12 mouse cellular contexts compared by ENCODE assay signal in genomic region chr5:76022436-76022835, GRCm38 (mm10). TPM values are rescaled to one million over a fixed set of nuclear protein-coding genes. Genes with fewer than 3 reads are reported as not detected.
"Had no signal": no experiment of that assay in that cellular context is flagged by ENCODE, and none has a peak within 500 bp of the region (broad histone marks: within the 10 kb centered on the region; RNA-seq: fewer than 3 reads in every experiment).

No protein-coding gene starts in this region.

- H3K4me3 ChIP-seq: left cerebral cortex, adult 2 months; limb, embryonic 15.5 days; liver, embryonic 12.5 days; myocyte; neural tube, embryonic 15.5 days had no signal

- H3K9ac ChIP-seq: limb, embryonic 15.5 days; liver, embryonic 12.5 days; lung, embryonic 14.5 days; neural tube, embryonic 15.5 days had no signal

- H3K4me2 ChIP-seq: limb, embryonic 15.5 days; liver, embryonic 12.5 days; lung, embryonic 14.5 days; neural tube, embryonic 15.5 days had no signal

- DNase-seq: kidney, postnatal 25 days; lung, embryonic 14.5 days; lung, postnatal 14 days; midbrain, embryonic 14.5 days; right cerebral cortex, adult 18-20 months; right cerebral cortex, postnatal 25 days; thymus, postnatal 36 days had no signal

- H3K4me1 ChIP-seq: limb, embryonic 15.5 days; neural tube, embryonic 15.5 days had no signal

- H3K36me3 ChIP-seq: limb, embryonic 15.5 days; liver, embryonic 12.5 days; neural tube, embryonic 15.5 days had no signal

- H3K9me3 ChIP-seq: limb, embryonic 15.5 days; liver, embryonic 12.5 days; neural tube, embryonic 15.5 days had no signal

- ATAC-seq: liver, embryonic 12.5 days had no signal

- H3K27me3 ChIP-seq: limb, embryonic 15.5 days; neural tube, embryonic 15.5 days had no signal

- H3K27ac ChIP-seq: left cerebral cortex, adult 2 months; limb, embryonic 15.5 days; liver, embryonic 12.5 days; neural tube, embryonic 15.5 days had no signal

RNA-seq across cellular contexts. Expression of gene Kdr, which starts 44.2 kb away (rescaled TPM):
- polyA plus RNA-seq: myocyte had no signal
